Mouse (Mus musculus): ENCODE measurements at regions not wholly inside any gene's neighbourhood (a gene's known extent, or its start where the extent isn't known, plus 50 kb on each side); places are given as distances from the start of the nearest gene placed in this dataset.
A peak's percentile ranks its signal among the peaks of the same experiment; 100 is the strongest.

DNA sequence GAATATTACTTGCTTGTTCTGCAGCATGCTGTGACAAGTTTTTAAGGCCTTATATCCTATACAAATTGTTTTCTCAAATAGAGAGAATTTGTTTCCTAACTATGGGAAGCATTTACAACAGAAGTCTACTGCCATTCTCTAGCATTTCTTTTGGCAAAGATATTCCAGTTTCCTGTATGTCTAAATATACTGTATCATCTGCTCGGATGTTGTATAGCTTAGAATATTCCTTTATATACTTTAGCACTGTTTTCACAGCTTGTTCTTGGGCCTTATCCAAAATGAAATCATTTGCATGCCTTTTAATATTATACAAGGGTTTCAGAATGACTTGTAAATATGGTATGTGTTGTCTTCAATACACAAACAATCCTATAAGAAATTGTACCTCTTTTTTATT, 92.1 kb upstream of the Ins2 start:
- no peak for DNase-seq

DNA sequence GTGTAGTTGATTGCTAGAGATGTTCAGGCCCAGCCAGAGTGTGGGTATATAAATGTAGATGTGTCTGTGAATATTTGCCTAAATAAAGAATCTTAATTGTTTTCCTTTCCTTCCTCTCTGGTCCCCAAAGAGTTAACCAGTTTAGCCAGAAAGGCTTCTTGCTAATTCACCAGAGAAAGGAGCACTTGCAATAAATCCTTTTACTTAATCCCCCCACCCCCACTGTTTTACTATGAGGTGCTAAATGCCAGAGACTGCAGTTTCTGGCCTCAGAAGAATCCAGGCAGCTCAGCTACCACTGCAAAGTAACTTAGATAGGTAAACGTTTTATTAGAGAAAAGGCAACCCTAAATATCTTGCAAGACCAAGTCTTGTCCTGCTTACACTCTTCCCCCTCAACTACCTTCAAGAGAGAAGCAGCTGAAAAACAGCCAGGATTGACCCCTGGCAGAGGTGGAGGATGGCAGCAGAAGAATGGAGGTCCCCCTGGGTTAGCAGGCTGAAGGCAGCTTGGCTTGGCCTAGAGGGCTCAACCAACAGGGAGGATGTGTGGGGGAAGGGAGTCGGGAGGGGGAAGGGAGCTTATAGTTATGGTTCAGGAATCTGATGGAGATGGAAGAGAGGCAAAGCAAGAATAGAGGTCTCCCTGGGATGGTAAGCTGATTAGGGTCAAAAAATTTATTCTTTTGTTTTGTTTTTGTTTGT, 87.9 kb upstream of the Ins2 start:
- no peak for DNase-seq

DNA sequence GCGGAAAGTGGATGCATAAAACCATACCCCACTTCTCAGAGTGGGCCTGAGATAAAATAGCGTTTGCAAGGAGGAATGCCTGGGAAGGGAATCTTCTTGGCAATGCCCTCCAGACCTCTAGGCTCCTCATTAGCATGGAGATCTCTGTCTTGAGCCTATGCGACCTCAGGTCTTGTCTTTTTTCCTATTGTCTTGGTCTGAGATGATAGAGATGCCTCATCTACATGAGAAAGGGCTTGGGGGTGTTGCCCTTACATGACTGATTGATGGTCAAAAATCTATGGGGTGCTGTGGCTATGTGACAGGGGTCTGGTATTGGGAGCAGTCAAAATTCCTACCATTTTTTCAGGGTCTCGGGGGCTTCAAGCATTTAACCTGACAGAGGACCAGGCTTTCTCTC, 67.5 kb upstream of the Ins2 start:
- no peak for DNase-seq

GRCm38 (mm10) chr7:142799424-142799823, 56.2 kb upstream of the Ins2 start:
- DNase-seq = peak; percentile 47

GRCm38 (mm10) chr7:142794481-142794880, 51.3 kb upstream of the Ins2 start:
- DNase-seq = no peak

Measured in right cerebral cortex, postnatal 14 days (tissue).